Mouse (Mus musculus) thymus, postnatal 4 days (tissue): ENCODE results near the gene Prex1.
"Not testable (repeated sequence)": the region's sequence is repeated elsewhere in the genome, so short reads cannot be mapped to it uniquely, and the experiment has no call there.

Experiments
- DNase-seq: peaks from one replicate; pipeline ENCODE4 v3.0.0; 2021

The Prex1 gene

DNA sequence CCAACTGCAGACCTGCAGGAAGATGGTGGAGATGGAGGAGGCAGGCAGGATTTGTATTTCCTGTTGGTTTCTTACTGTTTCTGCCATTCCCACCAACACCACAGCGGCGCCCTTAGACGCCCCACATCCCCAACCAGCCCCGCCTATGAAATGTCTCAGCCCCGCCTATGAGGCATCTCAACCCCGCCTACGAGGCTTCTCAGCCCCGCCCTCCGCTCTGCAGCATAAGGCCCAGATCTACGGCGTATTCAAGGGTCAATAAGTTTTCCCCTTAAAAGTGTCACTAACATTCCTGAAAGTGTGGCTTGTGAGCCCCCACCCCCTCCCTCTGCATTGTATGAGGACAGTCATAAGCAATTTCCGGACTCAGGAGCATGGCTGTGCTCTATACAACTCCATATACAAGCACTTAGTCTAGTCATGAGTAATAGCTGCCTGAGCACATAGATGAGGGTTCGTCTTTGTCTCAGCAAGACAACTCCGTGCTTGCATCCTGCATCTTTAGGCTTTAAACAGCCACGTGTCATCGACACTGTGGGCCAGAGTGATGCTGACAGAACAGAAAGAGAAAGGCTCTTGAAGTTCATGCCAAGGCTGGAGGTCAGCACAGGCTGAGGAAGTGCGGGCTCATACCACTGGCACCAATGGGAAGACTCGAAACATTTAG is 160.0 kb downstream of the Prex1 start:
- DNase-seq: peak; percentile 85

DNA sequence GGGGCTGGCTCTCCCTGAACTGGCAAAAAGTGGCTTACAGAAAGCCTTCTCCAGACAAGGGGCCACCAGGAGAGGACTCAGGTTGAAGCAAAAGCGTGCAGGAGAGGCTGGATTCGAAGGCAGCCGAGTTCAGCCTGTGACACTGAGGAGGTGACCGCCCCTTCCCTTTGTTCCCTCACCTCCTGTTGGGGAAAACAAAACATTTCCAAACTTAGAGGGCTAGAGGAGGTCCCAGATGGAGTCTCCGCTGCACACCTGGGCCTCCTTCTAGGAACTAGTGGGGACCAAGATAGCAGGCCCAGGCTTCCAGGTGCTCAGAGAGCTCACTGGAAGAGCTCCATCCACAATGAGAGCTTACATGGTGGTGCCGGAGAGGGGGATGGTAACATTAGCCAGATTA is 161.0 kb downstream of the Prex1 start:
- DNase-seq: no peak

DNA sequence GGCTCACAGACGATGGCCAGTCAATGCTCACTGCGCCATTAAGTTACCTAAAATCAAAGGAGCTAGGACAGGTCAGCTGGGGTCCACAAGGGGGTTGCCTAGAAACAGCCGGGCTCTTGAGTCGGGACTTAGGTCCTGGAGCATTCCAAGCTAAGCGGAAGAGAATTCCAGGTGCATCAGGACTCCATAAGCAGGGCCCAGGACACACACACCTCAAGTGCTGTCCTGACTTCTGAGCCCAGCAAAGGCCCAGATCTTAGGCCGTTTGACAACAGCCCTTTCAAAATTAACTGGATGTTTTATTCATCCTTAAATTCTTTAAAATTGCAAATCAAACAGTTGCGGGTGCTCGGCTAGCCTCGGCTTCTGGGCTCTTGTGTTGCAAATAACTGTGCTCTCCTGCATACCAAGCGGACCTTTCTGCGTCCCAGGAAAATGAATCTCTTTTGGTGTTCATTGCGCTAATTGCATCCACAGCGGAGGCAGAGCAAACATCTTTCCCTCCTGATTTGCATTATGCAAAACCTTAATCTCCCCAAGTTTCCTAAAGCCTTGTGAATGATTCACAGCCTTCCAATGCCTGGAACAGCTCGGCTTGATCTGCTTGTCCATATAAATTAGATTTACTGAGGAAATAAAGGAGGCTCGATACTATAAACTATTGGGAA is 161.7 kb downstream of the Prex1 start:
- DNase-seq: no peak

DNA sequence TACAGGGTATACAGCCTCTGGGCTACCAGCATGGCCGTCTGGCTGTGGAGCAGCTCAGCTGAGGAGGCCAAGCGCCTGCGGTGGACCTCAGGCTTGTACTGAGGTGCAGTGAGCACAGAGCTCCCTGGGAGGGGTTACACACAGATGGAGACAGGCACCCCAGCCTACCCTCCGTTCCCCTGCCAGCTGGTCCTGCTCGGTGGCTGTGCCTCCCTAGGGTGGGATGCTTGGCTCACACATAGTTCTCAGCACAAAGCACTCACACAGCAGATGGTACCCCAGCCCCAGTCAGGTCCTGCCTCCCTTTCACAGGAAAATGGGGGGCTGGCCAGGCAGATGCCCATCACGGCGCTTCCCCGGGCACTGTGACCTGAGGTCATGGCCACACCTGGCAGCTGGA is 163.8 kb downstream of the Prex1 start:
- peak; percentile 63 for DNase-seq

DNA sequence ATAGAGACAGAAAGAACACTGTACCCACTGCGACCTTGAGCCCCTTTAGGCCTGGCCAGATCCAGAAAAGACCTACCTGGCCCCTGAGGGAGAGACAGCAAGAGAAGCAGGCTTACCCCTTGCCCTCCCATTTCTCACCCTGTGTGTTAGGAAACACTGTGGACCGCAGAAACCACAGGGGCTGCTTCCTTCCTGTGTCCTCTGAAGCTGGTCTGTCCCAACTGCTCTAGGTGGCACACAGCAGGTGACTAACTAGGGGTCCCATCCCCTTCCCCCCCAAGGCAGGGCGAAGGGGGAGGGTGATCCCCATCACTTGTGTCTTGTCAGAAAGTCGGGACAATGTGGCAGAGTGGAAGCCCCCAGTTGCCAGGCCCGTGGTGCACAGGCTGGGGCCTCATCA is 164.6 kb downstream of the Prex1 start:
- DNase-seq: peak; percentile 67

DNA sequence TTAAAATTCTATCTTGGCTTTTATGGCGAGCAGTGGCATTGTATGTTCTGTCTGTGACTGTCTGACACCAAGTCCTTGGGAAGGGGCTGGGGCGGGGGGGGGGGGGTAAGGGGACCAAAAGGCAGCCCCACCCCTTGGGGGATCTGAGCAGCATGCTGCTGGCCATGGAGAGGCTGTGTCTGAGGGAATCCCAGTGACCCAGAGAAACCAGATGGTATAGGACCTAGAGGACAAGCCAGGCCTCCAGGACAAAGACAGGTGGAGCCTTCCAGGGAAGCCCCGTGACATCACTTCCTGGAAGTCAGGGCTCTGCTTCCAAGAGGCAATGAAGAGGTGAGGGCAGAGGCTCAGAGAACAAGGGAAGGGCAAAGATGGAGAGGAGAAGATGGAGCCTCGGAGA is 168.1 kb downstream of the Prex1 start:
- no peak for DNase-seq

DNA sequence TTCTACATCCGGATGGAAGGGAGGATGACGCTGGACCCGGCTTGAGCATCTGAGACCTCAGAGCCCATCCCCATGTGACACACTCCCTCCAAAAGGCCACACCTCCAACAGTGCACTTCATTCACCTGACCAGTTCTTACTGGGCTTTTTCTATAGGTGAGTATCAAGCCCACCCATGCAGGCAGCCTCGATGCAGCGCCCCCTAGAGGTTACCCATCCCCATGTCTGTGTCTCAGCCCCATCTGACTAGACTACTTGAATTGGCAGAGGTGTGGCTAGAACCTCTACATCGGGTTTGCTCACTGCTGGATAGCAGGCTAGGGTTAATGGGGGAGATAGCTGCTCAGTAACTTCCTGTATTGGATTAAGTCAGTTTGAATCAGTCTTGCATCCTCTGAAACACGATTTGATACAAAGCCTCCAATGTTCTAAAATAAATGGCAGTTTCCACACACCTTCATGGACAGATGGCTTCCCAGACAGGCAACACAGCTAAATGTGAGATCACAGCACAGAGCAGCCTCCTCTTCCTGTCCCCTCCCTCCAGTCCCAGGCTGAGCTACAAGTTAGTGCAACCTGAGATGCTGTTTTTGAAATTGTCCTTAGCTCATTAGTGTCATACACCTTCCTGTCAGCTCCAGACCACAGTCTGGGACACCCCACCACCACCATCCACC is 168.9 kb downstream of the Prex1 start:
- DNase-seq: peak; percentile 73

DNA sequence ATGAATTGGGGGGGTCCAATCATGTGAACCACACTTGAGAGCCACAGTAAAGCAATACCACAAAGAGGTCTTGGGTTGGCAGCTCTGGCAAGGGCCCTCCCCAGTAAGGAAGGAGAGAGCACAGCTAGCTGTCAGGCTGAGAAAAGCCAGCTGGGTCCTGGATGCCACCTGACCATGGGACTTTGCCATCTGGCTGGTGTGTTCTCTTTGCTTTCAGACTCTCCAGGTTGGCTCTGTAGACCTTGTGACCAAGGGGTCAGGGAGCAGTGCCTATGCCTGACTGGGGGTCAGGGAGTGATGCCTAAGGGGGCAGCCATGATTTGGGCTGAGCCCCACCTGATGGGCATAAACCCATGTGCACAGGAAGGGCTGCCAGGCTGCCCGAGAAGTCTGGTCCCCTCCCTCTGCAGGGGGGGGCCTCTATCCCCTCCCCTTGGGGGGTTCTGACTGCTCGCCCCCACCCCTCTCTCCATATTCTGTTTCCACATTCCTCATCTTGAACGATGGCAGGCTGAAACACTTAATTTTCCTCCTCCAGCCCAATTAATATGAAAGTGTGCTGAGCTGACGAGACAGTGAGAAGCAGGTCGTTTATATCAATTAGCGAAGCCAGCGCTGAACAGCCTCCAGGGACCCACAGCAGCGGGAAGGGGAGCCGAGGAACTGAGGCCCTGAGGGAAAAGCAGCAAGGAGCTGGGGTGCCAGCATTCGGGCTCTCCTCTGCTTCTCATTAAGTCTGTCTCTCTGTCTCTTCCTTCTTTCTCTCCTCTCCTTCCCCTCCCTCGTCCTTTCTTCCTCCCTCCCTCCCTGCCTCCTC is 172.3 kb downstream of the Prex1 start:
- DNase-seq: no peak

DNA sequence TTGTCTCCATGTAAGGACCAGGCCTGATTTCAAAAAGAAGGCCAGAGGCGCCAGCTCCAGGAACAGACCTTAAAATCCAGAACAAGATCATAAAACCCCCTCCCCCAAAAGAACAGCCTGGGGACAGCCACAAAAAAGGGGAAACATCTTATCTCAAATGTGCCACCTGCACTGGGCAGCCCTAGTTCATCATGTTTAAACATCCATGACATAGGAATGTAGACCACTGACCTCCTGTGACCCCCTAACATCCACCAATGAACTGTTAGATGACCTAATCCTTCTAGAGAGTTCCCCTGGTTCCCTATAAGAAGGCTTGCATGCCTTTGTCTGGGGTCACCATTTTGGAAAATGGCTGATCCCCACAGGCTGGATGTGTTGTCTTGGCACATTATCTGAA is 173.4 kb downstream of the Prex1 start:
- no peak for DNase-seq

DNA sequence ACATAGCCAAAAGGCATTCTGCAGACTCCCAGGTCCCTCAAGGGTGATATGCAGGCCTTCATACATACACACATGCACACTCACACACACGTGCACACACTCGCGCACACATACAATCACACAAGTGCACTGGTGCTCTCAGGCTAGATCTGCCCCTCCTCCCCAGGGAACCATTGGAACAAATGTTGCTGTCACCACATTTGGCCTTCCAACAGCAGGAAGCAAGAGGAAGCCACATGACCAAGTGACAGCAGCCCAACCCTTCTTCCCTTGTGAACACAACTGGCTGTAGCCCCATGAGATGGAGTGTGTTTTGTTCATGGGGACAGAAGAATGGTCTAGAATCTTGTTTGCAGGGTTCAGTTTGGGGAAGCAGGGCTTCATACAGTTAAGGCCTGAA is 176.7 kb downstream of the Prex1 start:
- no peak for DNase-seq

DNA sequence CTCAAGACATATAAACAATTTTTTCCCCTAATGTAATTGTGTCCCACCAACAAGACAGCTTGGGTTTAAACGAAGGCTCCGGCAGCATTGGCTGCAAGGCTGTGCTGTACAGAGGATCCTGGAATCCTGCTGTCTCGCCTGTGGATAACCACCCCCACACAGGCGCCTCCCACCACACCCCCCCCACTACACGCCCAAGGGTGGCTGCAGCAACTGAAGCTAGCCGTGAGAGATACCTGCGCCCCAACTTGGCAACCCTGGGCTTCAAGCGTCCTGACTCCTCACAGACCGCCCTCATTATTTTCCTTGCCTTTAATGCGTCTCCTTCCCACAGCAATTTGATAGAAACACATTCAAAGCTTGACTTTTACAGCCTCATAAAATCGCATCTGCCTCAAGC is 178.1 kb downstream of the Prex1 start:
- no peak for DNase-seq

DNA sequence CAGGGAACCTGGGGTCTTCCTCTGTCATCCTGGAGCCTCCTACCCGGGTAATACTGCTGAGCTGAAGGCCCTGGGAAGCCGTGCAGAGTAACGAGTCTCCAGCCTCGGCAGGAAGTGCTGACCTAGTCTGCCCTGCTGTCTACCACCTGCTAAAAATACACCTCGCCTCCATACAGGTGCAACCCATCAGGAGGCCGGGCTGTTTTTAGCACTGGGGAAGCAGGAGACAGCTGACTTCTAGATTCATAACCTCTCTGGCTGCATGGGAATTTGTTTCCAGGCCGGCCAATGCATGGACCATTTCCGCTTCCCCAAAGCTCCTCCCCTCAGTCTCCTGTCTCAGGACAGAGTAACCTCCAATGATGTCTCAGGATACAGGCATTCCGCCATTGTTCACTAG is 187.4 kb downstream of the Prex1 start:
- DNase-seq: no peak

DNA sequence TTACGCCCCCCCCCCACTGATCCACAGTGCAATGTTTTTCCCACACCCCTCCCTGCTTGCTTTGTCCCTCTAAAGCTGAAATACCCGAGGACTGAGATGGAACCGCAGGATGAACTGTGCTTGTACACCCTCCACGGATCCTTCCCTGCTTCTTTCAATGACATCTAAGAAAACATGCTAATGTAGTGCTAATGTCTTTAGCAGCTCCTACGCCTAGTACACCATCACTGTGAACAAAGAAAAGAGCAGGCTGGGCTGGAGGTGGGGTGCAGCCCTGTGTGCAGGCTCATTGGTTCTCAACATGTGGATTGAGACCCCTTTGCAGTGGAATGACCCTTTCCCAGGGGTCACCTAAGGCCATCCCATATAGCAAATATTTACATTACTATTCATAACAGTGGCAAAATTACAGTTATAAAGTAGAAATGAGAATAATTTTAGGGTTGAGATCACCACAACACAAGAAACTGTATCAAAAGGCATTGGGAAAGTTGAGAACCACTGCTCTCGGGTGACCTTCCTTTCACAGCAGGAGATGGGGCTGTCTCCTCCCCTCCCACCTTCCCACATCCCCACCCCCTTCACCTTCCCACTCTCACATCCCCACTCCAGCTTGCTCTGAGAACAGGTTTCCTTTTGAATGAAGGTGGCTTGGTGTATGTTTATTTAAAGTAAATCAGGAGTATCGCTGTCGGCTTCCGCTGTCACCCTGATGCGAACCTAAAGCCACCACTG is 190.3 kb downstream of the Prex1 start:
- no peak for DNase-seq

DNA sequence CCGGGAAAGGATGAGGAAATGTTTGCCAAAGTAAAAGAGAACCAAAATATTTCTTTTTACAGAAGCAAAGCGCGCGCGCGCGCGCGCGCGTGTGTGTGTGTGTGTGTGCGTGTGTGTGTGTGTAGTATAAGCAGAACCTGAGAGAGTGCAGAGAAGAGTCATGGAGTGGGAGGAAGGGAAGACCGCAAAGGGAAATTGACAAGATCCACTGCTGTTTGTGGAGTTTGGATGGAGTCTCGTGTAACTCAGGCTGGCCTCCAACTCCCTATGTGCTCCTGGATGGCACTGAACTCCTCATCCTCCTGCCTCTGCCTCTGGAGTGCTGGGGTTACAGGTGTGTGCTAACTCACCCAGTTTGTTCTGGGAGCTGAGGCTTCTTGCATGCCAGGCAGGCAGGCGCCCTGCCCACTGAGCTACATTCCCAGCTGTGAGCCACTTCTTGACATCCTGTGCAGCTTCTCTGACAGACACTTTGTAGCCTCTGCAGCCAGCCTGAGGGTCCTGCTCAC is 191.0 kb downstream of the Prex1 start:
- DNase-seq: no peak

DNA sequence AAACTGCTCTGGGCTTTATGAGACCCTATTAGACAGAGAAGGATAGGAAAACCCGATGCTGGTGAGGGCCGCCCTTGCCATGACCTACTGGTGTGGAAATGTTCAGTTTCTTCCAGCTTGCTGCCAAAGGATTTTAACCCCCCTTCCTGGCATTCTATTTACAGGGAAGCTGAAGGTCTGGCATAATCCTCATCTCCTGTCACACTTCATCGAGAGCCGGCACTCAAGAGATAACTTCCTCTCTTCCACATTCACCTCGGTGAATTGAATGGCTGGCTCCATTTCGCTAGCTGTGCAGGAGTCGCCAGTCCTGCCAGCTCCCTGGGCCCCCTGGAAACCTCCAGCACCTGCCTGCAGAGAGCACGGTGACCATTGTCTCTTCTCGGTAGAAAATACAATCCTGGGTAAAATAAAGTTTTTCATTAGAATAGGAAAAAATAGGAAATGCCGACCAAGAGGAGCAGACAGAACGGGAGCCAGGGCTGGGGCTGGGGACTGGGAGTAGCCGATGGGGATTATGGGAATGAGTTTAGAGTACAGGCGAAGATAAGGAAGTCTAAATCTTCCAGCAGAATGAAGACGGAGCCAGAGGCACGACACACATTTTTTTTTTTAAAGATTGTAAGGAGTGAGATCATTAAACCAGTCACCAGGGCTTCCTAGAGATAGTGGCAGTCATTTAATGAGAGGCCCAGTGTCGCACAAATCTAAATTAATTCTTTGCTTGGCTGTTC is 191.6 kb downstream of the Prex1 start:
- no peak for DNase-seq

DNA sequence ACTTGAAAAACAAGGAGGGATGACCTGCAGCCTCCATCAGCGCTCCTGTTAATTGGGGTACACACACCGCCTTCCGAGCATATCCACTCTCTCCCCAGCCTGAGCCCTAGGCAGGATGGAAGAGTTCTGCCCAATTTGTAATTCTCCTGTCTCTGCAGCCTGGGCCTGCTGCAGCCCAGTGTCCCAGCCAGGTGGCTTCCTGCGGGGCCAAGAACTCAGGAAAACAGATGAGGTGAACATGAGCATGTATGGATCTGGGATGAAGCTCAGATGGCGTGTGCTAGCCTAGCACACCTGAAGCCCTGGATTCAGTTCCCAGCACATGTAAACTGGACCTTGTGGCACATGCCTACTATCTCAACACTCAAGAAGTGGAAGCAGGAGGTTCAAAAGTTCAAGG is 192.2 kb downstream of the Prex1 start:
- DNase-seq: no peak

DNA sequence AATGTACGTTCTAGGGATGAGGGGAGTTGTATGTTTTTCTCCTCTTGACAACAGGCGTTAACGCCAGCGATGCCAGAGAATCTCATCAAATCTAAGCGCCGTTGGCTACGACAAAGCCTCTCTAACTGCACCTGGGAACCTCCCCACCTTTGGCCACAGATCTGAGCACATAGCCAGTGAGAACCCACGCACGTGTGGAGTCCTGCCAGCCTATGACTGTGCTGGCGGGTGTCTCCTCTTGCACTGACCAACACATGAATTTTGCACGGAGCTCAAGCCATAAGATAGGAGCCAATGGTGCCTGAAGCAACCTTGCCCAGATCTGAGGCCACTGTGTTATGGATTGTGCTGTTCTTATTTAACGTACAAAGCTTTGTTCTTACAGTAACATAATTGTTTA is 193.1 kb downstream of the Prex1 start:
- DNase-seq: no peak

DNA sequence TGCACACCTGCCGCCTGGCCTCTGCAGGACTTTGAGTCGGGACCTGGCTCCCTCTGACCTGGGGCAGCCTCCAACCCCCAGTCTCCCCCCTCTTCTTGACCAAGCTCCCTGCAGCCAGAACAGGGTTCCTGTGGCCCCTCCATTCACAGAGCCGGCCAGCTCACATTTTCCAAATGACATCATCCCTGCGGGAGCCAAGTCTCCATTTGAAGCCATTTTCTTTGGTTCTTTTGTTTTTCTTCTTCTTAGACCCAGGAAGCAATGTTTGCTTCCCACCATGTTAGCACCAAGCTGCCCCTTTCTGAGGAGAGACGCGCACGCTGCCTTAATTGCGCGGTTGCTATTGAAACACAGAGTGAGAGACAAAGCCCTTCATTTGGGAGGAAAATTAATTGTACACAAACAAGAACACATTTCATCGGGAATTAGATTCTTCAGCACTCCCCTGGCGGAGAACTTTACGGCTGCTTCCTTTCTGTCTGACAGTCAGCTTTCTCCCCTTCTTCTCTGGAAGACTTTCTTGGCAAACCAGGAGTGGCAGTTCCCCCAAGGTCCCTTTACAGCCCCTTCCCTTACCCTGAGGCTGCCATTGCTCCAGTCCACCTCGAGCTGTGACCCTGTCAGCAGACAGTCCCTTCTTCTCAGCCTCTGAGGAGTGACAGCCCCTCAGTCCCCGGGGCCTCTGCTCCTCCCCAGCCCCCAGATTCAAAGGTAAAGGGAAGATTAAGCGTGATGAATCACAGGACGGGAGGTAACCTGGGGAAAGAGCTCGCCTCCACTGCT is 196.0 kb downstream of the Prex1 start:
- DNase-seq: not testable (repeated sequence)

DNA sequence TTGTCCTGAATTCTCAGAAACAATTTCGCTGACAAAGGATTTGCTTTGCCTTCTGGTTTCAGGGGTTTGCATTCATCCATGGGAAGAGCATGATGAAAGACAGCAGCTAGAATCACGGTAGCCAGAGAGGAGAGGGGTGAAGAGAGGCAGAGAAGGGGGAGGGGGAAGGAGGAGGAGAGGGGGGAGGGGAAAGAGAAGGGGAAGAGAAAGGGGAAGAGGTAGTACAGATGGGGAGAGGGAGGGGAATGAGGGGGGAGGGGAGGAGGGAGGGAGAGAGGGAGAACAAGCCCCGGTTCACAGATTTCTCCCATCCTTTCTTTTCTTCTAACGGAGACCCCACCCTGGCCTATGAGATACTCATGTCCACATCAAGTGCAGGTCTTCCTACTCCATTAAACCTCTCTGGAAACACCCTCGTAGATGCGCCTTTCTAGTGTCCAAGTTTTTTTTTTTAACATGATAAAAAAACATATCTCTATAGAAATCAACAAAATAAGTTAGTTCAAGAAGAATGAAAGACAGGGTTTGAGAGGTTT is 196.7 kb downstream of the Prex1 start:
- DNase-seq: no peak
